Mouse (Mus musculus) erythroid progenitor cell, adult 5-6 weeks (primary cell): ENCODE data around the gene Gm20877. TPM values are rescaled to one million over a fixed set of nuclear protein-coding genes. Genes with fewer than 3 reads are reported as not detected.
"Not testable (repeated sequence)": the region's sequence is repeated elsewhere in the genome, so short reads cannot be mapped to it uniquely, and the experiment has no call there.

Experiments
- ATAC-seq: replicated peaks from 2 replicates; pipeline ENCODE4 v1.8.0; 2016; ENCODE audit warnings: moderate number of reproducible peaks, mild to moderate bottlenecking, moderate TSS enrichment, inconsistent platforms; ENCODE audit not compliant: poor library complexity, low FRiP score, severe bottlenecking
- total RNA-seq, 2 experiments: library from RNA; stranded (forward) in 1 of 2; stranded (reverse) in 1 of 2; fragments of 150-400 nt in 1 of 2; fragments of 186-747, 209-891 nt in 1 of 2; gene quantifications; 2 replicates each; pipeline versions ENCODE4 v1.2.3 to v1.2.4; 2015 to 2017; ENCODE audit warnings: low replicate concordance in 2 of 2

Gm20877 gene
- not detected in 2 replicates for total RNA-seq (2015; ENCODE audit: low replicate concordance)
- total RNA-seq (2017; ENCODE audit: low replicate concordance) = not detected in 2 replicates

DNA sequence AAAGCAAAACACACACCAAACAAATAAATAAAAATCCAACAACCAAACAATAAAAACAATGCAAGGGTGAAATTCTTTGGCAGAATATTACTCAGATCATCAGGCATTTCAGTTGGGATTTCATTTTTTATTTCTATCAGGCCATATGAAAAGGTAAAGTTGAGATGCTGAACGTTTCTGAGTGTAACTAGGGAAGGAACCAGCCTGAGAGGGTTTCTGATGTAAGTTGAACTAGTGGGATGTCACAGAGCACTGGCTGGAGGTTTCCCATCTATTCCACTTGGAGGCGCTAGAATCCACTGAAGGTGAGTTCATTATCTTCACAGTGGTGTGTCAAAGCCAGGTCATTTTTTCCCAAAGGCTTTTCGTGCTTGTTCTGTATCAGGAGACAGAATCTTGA is at the start of gene Gm20877:
TSS of gene Gm20877 (plus strand) at position 301 of the 400 bp plus-strand sequence.
- ATAC-seq = not testable (repeated sequence)
